ENCODE assay signal across 9 mouse cellular contexts in the genomic region with DNA sequence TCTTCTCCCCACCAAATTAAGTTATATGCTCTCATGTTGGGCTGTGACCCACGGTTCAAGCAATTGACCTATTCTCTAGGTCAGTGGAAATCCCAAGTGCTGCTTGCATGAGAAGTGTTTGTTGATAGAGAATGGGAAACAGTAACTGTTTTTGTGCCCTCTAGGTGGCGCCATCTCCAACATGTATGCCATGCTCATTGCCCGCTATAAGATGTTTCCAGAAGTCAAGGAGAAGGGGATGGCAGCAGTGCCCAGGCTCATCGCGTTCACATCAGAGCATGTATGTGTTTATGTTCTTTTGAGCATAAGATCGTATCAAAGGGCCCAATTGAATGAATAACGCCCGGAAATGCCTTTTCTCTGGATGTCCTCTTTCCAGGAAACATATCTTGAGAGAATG. TPM values are rescaled to one million over a fixed set of nuclear protein-coding genes. Genes with fewer than 3 reads are reported as not detected.
A peak's percentile ranks its signal among the peaks of the same experiment; 100 is the strongest.
DNase-seq lines count a peak whose midpoint lies in the region; ATAC-seq lines count a peak whose summit lies in the region.
"Had no signal": no experiment of that assay in that cellular context is flagged by ENCODE, and none has a peak within 500 bp of the region (broad histone marks: within the 10 kb centered on the region; RNA-seq: fewer than 3 reads in every experiment).

No protein-coding gene starts in this region.

- ATAC-seq in cerebellum, adult (ENCODE audit: insufficient number of reproducible peaks, low FRiP score, low TSS enrichment): no peak
- no peak for ATAC-seq in liver, embryonic 11.5 days (replicated peaks; ENCODE audit: low FRiP score)
- ATAC-seq in midbrain, embryonic 13.5 days: no peak

- H3K4me1 ChIP-seq in liver, embryonic 11.5 days (replicated peaks; ENCODE audit: control insufficient read depth, insufficient read depth, low read length): no peaks in the 10 kb centered on the region
- 0 out of 2 replicates have a peak, but pooled peaks cover 4% of the 10 kb centered on the region for H3K4me1 ChIP-seq in midbrain, embryonic 13.5 days (replicated peaks)

- H3K27ac ChIP-seq in liver, embryonic 11.5 days (ENCODE audit: low read depth, low read length): no peak overlapping the region
- H3K27ac ChIP-seq in midbrain, embryonic 13.5 days: no peak overlapping the region

- DNase-seq in cerebellum, adult 18-20 months: peak; percentile 12 to 33
- peak; percentile 34 for DNase-seq in liver
- DNase-seq in liver, embryonic 11.5 days (ENCODE audit: low spot score): no peak
- peak; percentile 29 for DNase-seq in c-Kit-positive CD71-positive TER-119-positive erythroid progenitor cells, embryonic 14.5 days (ENCODE audit: low spot score)
- DNase-seq in naive thymus-derived CD4-positive, alpha-beta T cell, adult 2 months (ENCODE audit: low read depth): peak; percentile 61
- DNase-seq in gastrocnemius, postnatal 4 days (ENCODE audit: low spot score in 2 of 2): no peak

- WGBS in liver, embryonic 11.5 days: 38% methylated on average over 8 of the region's 8 CpGs
- 43% methylated on average over 8 of the region's 8 CpGs for WGBS in midbrain, embryonic 13.5 days

- no peak overlapping the region for H3K9ac ChIP-seq in liver, embryonic 11.5 days (ENCODE audit: low read depth, low read length)
- no peak overlapping the region for H3K9ac ChIP-seq in midbrain, embryonic 13.5 days (replicated peaks)

- no peak overlapping the region for H3K4me3 ChIP-seq in liver, embryonic 11.5 days (ENCODE audit: low read depth, low read length)
- no peak overlapping the region for H3K4me3 ChIP-seq in midbrain, embryonic 13.5 days (replicated peaks)
- H3K4me3 ChIP-seq: myocyte had no signal

- no peaks in the 10 kb centered on the region for H3K9me3 ChIP-seq in liver, embryonic 11.5 days (ENCODE audit: control insufficient read depth, low read length)
- no peaks in the 10 kb centered on the region for H3K9me3 ChIP-seq in midbrain, embryonic 13.5 days

- no peaks in the 10 kb centered on the region for H3K36me3 ChIP-seq in liver, embryonic 11.5 days (ENCODE audit: control insufficient read depth, insufficient read depth, low read length)
- peaks cover 12% of the 10 kb centered on the region for H3K36me3 ChIP-seq in midbrain, embryonic 13.5 days

- H3K4me2 ChIP-seq in liver, embryonic 11.5 days: no peak overlapping the region
- no peak overlapping the region for H3K4me2 ChIP-seq in midbrain, embryonic 13.5 days (replicated peaks)

- H3K27me3 ChIP-seq in liver, embryonic 11.5 days (replicated peaks; ENCODE audit: control insufficient read depth, insufficient read depth, low read length): no peaks in the 10 kb centered on the region
- no peaks in the 10 kb centered on the region for H3K27me3 ChIP-seq in midbrain, embryonic 13.5 days

RNA-seq across cellular contexts. Expression of a gene that starts 12.8 kb away (rescaled TPM):
- polyA plus RNA-seq in liver, embryonic 11.5 days (2014; fragmentation: Nextera tagmentation; extraction: Ambion mirVana): 0.09 TPM in 1 of 2 replicates, not detected in the other
- 84.0 and 90.6 TPM in 2 replicates for polyA plus RNA-seq in midbrain, embryonic 13.5 days (2015; fragmentation: Nextera tagmentation; extraction: Ambion mirVana)
- not detected for total RNA-seq in gastrocnemius, postnatal 4 days (2021)
- polyA plus RNA-seq: myocyte had no signal

Comparison
In these comparisons a context has a peak if more than half of its experiments do, and no peak if none do; other contexts are left out.
1. DNase-seq: peak in cerebellum, adult 18-20 months (2 of 2), liver (single experiment), c-Kit-positive CD71-positive TER-119-positive erythroid progenitor cells, embryonic 14.5 days (single experiment) and naive thymus-derived CD4-positive, alpha-beta T cell, adult 2 months (single experiment); none in liver, embryonic 11.5 days (single experiment) and gastrocnemius, postnatal 4 days (0 of 2).
2. RNA of a gene that starts 12.8 kb away (polyA plus RNA-seq): 84.0 to 90.6 TPM in midbrain, embryonic 13.5 days; 0.09 TPM in liver, embryonic 11.5 days; every median in the first group is over 10 times any median in the second.